Mouse (Mus musculus) hindbrain, embryonic 16.5 days (tissue): ENCODE results near the gene Gm13697. TPM values are rescaled to one million over a fixed set of nuclear protein-coding genes. Genes with fewer than 3 reads are reported as not detected.
"Not testable (repeated sequence)": the region's sequence is repeated elsewhere in the genome, so short reads cannot be mapped to it uniquely, and the experiment has no call there.

Experiments
- ATAC-seq: fragments of 200-750 bp; cut with Nextera tagmentation; 2 replicates; pipeline ENCODE4 v1.8.0; 2017; ENCODE audit warnings: moderate TSS enrichment, moderate library complexity
- H3K27ac ChIP-seq: fragments of 300-500 bp; sonication (generic); 2 replicates; pipeline ENCODE4 v1.5.1; 2014; ENCODE audit warnings: low read depth, mild to moderate bottlenecking, control low read depth, low read length, moderate library complexity
- H3K27me3 ChIP-seq: fragments of 300-500 bp; sonication (generic); replicated peaks from 2 replicates; pipeline ENCODE4 v1.6.1; 2014; ENCODE audit warnings: low read length; ENCODE audit not compliant: control insufficient read depth, insufficient read depth
- H3K36me3 ChIP-seq: fragments of 300-500 bp; sonication (generic); 2 replicates; pipeline ENCODE4 v1.6.1; 2014; ENCODE audit warnings: mild to moderate bottlenecking, low read length, moderate library complexity, mixed read lengths; ENCODE audit not compliant: control insufficient read depth, insufficient read depth
- H3K4me1 ChIP-seq: fragments of 300-500 bp; sonication (generic); 2 replicates; pipeline ENCODE4 v1.6.1; 2014; ENCODE audit warnings: low read depth, low read length; ENCODE audit not compliant: control insufficient read depth, insufficient read depth
- H3K4me2 ChIP-seq: fragments of 300-500 bp; sonication (generic); 2 replicates; pipeline ENCODE4 v1.6.1; 2014; ENCODE audit warnings: mild to moderate bottlenecking, low read length, control low read depth, moderate library complexity
- H3K4me3 ChIP-seq: fragments of 300-500 bp; sonication (generic); 2 replicates; pipeline ENCODE4 v1.5.1; 2014; ENCODE audit warnings: mild to moderate bottlenecking, low read length, control low read depth, moderate library complexity
- H3K9ac ChIP-seq: fragments of 300-500 bp; sonication (generic); 2 replicates; pipeline ENCODE4 v1.6.1; 2014; ENCODE audit warnings: low read depth, mild to moderate bottlenecking, control low read depth, low read length, moderate library complexity
- H3K9me3 ChIP-seq: fragments of 300-500 bp; sonication (generic); 2 replicates; pipeline ENCODE4 v1.6.1; 2014; ENCODE audit warnings: mild to moderate bottlenecking, low read length, moderate library complexity; ENCODE audit not compliant: control insufficient read depth
- WGBS: fragments of 180-500 bp; shearing (Covaris S2); extraction: QIAGEN DNeasy Blood & Tissue Kit; methylation state at CpG from one replicate; pipeline ENCODE4 v1.1.7; 2014; 5-methylcytosine and 5-hydroxymethylcytosine counted together
- polyA plus RNA-seq: library from polyadenylated mRNA; unstranded; fragments of >200 nt; fragmentation: Nextera tagmentation; extraction: Ambion mirVana; gene quantifications from 2 replicates; pipeline ENCODE4 v1.2.1, GENCODE M21; 2015

Gm13697 gene
- polyA plus RNA-seq, 1 experiment from 2014 or later = not detected

DNA sequence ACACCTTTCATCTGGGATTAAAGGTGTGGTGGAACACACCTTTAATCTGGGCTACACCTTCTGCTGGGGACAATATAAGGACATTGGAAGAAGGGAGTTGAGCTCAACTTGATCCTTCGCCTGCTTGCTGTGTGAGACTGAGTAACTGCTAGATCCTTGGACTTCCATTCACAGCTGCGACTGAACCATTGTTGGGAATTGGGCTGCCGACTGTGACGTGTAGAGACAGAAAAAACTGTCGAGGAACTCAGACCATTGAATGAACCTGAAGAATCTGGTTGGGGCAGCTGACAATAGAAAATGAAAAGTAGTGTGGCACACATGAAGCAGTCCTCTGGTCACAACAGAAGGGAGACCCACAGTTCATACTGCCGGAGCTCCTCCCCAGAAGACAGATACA lies 5.7 kb downstream of the Gm13697 start, which contains the start of gene Gm13691:
Gene Gm13691 (plus strand): TSS at position 301 of the 400 bp plus-strand sequence.
- no CpG with 5 or more reads among the region's 6 CpGs for WGBS
- H3K9ac ChIP-seq, H3K36me3 ChIP-seq, H3K9me3 ChIP-seq, ATAC-seq, H3K27me3 ChIP-seq, H3K4me3 ChIP-seq, H3K4me1 ChIP-seq, H3K4me2 ChIP-seq, H3K27ac ChIP-seq: not testable (repeated sequence)

DNA sequence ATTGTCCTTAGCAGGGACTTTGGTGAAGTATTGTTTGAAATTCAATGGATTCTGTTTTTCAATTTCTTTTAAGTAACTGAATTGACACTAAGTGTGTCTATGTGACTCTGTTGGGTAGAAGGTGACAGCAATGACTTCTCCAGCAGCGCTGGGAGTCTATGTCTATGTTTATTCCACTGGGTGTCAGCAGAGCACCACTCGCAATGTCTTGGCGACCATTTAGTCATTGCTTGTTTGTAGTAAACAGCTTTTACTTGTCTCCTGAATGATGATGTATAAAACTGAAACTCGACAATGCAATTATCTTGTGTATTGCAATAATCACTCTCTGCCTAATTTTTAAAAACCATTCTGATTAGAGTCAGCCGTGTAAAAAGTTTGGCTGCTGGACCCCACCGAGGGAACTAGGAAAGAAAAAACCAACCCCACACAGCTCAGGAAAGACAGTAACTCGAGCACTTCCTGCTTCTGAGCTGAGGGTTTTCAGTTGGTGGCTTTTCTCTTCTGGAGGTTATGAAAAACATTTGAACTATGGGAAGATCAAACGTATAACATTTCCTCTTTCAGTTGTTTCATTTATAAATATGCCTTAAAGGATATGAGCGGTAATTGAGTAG lies 9.2 kb downstream of the Gm13697 start:
- not testable (repeated sequence) for H3K4me3 ChIP-seq, H3K4me2 ChIP-seq, H3K36me3 ChIP-seq, H3K9me3 ChIP-seq, ATAC-seq, H3K4me1 ChIP-seq, H3K27me3 ChIP-seq, H3K9ac ChIP-seq, H3K27ac ChIP-seq
- WGBS = 70% methylated on average over 6 of the region's 9 CpGs

DNA sequence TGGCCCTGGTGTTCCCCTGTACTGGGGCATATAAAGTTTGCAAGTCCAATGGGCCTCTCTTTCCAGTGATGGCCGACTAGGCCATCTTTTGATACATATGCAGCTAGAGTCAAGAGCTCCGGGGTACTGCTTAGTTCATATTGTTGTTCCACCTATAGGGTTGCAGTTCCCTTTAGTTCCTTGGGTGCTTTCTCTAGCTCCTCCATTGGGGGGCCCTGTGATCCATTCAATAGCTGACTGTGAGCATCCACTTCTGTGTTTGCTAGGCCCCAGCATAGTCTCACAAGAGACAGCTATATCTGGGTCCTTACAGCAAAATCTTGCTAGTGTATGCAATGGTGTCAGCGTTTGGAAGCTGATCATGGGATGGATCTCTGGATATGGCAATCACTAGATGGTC lies 10.0 kb downstream of the Gm13697 start:
- not testable (repeated sequence) for H3K4me3 ChIP-seq, H3K27ac ChIP-seq, ATAC-seq, H3K36me3 ChIP-seq, H3K9ac ChIP-seq, H3K4me2 ChIP-seq, H3K27me3 ChIP-seq, H3K4me1 ChIP-seq, H3K9me3 ChIP-seq
- WGBS = no CpG with 5 or more reads among the region's 3 CpGs

DNA sequence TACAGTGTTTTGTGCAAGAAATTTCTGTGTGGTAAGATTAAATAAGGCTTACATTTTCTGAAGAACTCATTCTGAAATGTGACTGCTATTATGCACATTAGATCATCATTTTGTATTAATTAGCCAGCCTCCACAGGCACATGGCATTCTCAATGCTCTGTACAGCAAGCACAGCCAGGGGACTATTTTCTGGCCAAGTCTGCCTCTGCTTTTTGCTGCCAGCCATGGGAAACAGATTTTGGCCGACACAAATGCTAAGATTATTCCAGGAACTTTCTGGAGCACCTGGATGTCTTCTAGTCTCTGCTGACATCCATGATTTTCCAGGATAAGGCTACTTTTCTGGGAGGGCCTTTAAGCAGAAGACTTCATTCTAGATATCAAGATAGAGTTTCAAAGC lies 24.4 kb downstream of the Gm13697 start:
- H3K4me3 ChIP-seq = no peak overlapping the region
- WGBS = 67% methylated on average over 1 of the region's 1 CpGs
- no peaks in the 10 kb centered on the region for H3K36me3 ChIP-seq
- no peak overlapping the region for H3K27ac ChIP-seq
- H3K4me2 ChIP-seq = no peak overlapping the region
- H3K27me3 ChIP-seq = no peaks in the 10 kb centered on the region
- no peak for ATAC-seq
- H3K9ac ChIP-seq = no peak overlapping the region
- H3K4me1 ChIP-seq = no peaks in the 10 kb centered on the region
- no peaks in the 10 kb centered on the region for H3K9me3 ChIP-seq

DNA sequence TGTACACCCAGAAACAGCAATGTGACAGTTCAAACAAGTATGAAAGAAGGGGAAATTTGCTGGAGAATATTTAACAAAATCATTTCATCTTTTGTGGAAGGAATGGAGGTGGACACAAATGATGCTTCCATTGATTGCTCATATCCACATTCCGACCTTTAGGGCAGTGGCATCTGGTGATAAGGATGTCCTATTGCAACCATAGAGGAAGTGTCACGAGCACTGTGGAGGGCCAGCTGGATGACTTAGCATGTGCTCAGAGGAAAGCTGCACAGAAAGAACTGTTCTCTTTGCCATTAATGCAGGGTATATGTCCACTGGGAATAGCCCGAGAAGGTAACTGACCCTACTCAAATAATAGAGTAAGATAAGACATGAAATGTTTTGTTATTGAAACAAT lies 25.3 kb downstream of the Gm13697 start:
- H3K9me3 ChIP-seq = no peaks in the 10 kb centered on the region
- H3K36me3 ChIP-seq = no peaks in the 10 kb centered on the region
- no peak overlapping the region for H3K27ac ChIP-seq
- no peak for ATAC-seq
- no peaks in the 10 kb centered on the region for H3K27me3 ChIP-seq
- H3K4me1 ChIP-seq = no peaks in the 10 kb centered on the region
- no peak overlapping the region for H3K4me2 ChIP-seq
- H3K9ac ChIP-seq = no peak overlapping the region
- H3K4me3 ChIP-seq = no peak overlapping the region
- WGBS = 87% methylated on average over 3 of the region's 3 CpGs

DNA sequence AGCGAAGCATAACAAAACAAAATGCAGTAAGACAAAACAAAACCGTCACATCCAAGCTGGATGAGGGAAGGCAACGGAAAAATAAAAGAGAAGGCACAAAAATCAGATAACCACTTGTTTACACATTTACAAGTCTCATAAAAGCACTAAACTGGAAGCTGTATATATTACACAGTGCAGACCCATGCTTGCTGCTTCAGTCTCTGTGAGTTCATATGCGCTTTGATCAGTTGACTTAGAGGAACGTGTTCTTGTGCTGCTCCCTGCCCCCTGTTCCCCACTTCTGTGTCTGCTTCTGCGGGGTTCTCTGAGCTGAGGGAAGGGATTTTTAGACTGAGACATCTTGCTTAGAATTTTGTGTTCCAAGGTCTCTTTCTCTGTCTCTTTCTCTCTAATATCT lies 30.0 kb downstream of the Gm13697 start:
- 81% methylated on average over 6 of the region's 6 CpGs for WGBS

DNA sequence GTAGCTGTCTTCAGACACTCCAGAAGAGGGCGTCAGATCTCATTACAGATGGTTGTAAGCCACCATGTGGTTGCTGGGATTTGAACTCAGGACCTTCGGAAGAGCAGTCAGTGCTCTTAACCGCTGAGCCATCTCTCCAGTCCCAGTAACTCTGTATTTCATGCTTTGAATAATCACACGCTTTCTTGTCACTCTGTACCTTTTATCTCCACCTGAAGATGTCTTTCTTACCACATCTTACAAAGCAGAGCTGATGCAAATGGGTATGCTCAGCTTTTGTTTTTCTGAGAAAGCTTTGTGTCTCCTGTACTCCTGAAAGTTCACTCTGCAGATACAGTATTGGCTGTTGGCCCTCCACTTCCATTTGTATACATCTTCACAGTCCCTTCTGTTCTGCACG lies 31.7 kb downstream of the Gm13697 start:
- not testable (repeated sequence) for ATAC-seq
- WGBS = 76% methylated on average over 5 of the region's 5 CpGs

More for the DNA sequence above, 30.0 kb downstream of the Gm13697 start:
- Histone ChIP-seq H3K9ac (no peak overlapping the region), H3K4me2 (no peak overlapping the region), H3K9me3 (no peaks in the 10 kb centered on the region), H3K27ac (no peak overlapping the region), H3K4me1 (no peaks in the 10 kb centered on the region), H3K27me3 (no peaks in the 10 kb centered on the region), H3K4me3 (no peak overlapping the region), H3K36me3 (no peaks in the 10 kb centered on the region)
- ATAC-seq = no peak

DNA sequence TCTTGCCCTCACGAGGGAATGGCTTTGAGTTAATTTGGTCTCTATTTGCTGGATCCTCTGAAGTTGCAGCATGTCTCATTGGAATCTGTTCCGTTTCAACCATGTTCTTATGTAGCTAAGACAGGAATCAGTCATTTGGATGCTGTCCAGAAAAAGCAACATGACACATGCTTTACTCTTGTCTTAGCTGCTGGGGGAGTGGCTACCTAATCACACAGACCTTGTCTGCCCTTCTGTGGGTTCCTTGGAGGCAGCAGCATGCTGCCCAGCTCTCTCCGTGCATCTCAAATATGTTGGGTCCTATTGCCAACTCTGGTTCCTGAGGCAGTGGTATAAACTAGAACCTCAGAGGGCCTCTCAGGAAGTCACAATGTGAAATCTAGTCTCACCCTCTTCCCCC lies 33.8 kb downstream of the Gm13697 start:
- H3K9ac ChIP-seq = no peak overlapping the region
- no peaks in the 10 kb centered on the region for H3K9me3 ChIP-seq
- H3K36me3 ChIP-seq = no peaks in the 10 kb centered on the region
- H3K27me3 ChIP-seq = no peaks in the 10 kb centered on the region
- H3K4me2 ChIP-seq = no peak overlapping the region
- 68% methylated on average over 3 of the region's 3 CpGs for WGBS
- no peak overlapping the region for H3K4me3 ChIP-seq
- ATAC-seq = no peak
- H3K27ac ChIP-seq = no peak overlapping the region
- H3K4me1 ChIP-seq = no peaks in the 10 kb centered on the region

More for the DNA sequence above, 31.7 kb downstream of the Gm13697 start:
- not testable (repeated sequence) for H3K4me1 ChIP-seq, H3K27me3 ChIP-seq, H3K4me2 ChIP-seq, H3K9me3 ChIP-seq, H3K4me3 ChIP-seq, H3K9ac ChIP-seq, H3K27ac ChIP-seq, H3K36me3 ChIP-seq

DNA sequence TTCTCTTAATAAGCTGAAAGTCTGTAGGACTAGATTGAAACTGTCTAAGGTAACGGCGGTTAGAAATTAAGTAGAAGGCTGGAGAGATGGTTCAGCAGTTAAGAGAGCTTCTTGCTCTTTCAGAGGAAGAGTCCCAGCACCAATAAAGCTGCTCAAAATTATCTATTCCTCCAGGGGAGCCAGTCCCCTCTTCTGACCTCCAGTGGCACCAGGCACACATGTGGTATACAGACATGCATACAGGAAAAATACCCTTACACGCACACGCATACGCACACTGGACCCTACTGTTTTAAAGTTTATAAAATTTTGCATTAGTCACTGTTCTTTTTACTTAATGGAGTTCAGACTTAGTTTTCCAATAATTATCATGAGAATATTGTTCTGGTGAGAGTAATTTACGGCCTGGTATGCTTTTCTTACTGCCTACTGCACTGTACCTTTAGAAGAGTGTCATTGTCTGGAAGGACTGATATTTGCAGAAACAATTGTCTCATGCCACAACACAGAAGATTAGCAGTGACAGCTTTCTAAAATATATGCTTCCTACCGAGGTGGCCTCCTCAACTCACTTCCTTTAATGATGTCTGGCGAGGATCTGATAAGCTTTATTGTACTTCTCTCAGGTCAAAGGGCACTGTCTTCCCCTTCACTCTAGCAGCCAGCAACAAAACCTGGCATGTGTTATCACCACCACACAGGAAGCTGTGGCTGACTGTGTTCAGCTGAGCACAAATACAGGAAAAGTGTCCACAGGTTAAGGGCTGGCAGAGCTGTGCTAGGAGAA lies 35.2 kb downstream of the Gm13697 start:
- Histone ChIP-seq H3K9me3 (no peaks in the 10 kb centered on the region), H3K9ac (no peak overlapping the region), H3K4me2 (no peak overlapping the region), H3K36me3 (no peaks in the 10 kb centered on the region), H3K27ac (no peak overlapping the region), H3K27me3 (no peaks in the 10 kb centered on the region), H3K4me3 (no peak overlapping the region), H3K4me1 (no peaks in the 10 kb centered on the region)
- no peak for ATAC-seq
- WGBS = 75% methylated on average over 8 of the region's 8 CpGs
